Mouse (Mus musculus) spleen, adult 18-20 months (tissue): ENCODE measurements around the gene Unc5cl.

ENCODE experiments used
- DNase-seq, 2 experiments: peaks; one replicate each; pipeline ENCODE4 v3.0.0; 2022; ENCODE audit warnings: mixed read lengths in 2 of 2

The Unc5cl gene

GRCm38 (mm10) chr17:48542733-48543132 is 88.0 kb downstream of the Unc5cl start:
- no peak for DNase-seq

DNA sequence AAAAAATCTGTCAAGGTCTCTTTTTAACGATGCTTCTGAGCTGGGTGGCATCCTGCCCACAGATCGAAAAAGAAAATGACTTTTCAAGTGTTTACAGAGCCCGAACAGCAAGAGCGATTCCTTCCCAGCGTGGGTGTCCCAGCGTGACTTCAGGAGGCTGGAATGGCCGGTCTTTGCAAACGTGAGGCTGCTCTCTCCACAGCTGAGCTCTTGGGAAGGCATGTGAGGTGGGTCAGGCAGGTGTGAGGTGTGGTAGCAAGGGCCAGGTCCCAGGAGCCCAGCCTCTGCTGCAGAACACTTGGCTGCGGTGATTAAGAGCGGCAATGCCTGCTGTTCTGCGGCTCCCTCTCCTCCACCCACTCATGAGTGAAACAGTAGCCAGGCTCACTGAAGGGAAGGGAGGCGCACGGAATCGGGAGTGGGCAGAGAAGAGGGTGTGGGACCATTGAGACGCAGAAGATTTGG is 88.6 kb downstream of the Unc5cl start:
- DNase-seq: no peak

- no peak for DNase-seq
Measured at GRCm38 (mm10) chr17:48544722-48545121, 90.0 kb downstream of the Unc5cl start.

- no peak for DNase-seq
Measured at GRCm38 (mm10) chr17:48545223-48545943, 90.7 kb downstream of the Unc5cl start.

GRCm38 (mm10) chr17:48546036-48546435 is 91.3 kb downstream of the Unc5cl start:
- no peak for DNase-seq

DNA sequence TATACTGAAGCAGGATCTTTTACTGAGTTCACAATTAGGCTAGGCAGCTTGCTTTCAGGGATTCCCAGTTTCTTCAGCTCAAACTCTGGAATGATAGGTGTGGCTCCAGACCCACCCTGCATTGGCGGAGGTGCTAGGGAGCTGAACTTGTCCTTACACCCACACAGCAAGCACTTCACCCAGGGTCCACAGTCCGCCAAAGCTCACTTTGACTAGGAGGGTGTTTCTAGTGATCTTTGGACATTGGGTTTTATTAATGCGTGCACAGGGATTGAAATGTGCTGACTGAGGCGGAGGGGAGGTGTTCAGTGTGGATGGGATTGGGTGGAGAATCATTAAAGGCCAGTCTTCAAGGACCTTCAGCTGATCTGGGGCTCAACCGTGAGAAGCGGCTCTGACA is 93.0 kb downstream of the Unc5cl start:
- DNase-seq: no peak

GRCm38 (mm10) chr17:48551788-48552531 is 97.3 kb downstream of the Unc5cl start:
- DNase-seq: no peak

- DNase-seq: no peak
Measured at GRCm38 (mm10) chr17:48552532-48552915, 97.8 kb downstream of the Unc5cl start.

DNA sequence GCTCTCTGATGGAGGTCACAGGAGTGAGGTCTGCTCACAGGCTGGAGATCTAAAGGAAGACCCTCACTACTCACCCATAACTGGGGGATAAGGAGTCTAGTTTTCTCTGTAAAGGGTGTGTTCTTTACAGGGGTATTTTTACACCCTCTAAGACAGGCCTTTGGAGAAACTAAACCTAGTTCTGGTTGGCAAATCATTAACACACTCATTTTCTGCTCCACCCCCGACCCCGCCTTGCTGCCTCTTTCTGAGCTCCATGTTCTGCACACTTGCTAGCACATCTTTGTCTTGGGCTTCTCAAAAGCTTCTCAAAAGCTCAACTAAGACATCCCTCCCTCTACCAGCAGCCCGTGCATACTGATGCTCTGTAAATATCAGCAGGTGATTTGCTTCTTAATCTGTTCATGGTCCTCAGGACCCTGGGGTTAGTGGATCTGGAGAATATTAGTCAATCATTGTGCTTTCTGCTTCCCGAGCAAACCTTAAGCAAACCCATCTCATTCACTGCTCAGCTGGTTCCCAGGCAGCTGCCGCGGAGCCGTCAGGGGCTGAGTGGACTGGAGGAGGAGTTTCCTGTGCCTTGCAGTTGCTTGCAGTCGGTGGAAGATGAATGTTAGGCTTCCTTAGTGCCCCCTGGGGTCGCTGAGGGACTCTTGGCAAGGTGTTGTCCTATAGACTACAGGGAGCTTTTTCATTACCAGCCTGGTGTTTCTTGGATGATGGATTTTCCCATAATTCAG is 101.7 kb downstream of the Unc5cl start:
- no peak for DNase-seq

DNA sequence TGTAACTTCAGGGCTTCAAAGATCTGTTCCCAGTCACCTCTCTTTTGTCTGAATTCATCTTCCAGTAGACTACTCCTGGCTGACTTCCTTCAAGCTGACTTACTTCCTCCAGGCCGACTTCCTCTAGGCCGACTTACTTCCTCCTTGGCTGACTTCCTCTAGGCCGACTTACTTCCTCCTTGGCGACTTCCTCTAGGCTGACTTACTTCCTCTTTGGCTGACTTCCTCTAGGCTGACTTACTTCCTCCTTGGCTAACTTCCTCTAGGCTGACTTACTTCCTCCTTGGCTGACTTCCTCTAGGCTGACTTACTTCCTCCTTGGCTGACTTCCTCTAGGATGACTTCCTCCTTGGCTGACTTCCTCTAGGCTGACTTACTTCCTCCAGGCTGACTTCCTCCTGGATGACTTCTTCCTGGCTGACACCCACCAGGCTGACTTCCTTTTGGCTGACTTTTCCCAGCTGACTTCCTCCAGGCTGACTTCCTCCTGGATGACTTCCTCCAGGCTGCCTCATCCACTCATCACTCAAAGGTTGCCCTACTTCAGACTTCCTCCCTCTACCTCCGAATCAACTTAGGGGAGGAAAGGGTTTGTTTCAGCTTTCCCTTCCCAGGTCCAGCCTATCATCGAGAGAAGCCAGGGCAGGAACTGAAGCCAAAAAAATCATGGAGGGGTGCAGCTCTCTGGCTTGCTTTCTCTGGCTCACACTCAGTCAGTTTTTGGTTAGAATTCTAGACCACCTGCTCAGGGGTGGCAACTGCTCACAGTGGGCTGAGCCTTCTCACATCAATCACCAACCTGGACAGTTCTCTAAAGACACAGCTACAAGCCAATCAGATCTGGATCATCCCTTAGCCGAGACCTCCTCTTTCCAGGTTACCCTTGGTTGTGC is 103.4 kb downstream of the Unc5cl start:
- DNase-seq: no peak

- no peak for DNase-seq
Measured at GRCm38 (mm10) chr17:48564931-48565330, 110.2 kb downstream of the Unc5cl start.

- no peak for DNase-seq
Measured at GRCm38 (mm10) chr17:48569656-48570055, 115.0 kb downstream of the Unc5cl start.

DNA sequence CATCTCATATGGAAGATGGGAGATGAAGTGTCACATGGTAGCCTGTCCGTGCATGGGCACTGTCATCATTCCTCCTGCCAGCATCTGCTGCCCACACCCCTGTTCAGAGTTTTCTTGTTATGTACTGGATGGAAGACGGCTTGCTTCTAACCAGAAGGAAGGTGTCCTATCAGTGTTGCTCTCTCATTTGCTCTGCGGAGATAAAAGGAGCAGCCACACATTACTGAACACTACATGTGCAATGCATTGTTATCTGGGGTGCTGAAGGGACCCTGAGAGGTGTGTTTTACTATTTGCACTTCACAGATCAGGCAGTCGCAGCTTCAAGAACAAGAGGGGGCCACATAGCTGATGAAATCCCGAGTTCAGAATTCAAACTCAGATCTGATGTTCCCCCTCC is 126.5 kb downstream of the Unc5cl start:
- no peak for DNase-seq

GRCm38 (mm10) chr17:48582486-48582990 is 127.8 kb downstream of the Unc5cl start:
- DNase-seq: no peak

DNA sequence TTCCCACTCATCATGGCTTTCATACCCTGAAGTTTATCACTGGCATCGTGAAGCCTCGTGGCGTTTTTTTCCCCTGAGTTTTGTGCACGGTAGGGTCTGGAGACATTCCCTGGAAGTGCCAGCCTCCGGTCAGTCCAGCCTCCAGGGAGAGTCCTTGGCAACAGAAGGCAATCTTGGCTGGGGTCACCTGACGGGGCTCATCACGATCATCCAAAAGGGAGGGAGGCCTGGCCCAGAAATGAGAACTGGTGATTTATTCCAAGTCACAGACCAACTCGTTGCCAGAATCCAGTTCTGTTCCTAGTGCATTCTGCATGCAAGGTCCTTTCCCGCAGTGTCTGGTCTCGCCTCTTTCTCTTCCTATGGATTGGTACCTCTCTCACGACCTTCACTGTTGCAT is 128.7 kb downstream of the Unc5cl start:
- no peak for DNase-seq

GRCm38 (mm10) chr17:48585902-48586359 is 131.2 kb downstream of the Unc5cl start:
- no peak for DNase-seq

- no peak for DNase-seq
Measured at GRCm38 (mm10) chr17:48588674-48589073, 134.0 kb downstream of the Unc5cl start.
